In the genomic region with DNA sequence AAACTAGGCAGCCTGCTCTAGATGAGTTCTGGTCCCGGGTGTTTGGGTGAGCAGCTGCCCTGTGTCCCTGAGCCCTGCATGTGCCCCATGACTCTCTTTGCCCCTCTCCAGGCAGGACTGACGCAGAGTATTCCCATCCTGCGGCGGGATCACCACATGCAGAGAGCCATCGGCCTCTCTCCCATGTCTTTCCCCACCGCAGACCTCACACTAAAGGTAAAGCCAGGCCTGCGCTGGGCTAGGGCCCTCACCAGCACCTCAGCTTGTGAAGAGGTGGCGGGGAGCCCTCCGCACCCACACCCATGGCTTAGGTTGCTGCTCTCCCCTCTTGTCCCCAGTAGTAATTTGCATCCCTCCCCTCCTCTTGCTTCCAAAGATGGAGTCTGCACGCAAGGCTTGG, we compare ENCODE assay signal across 17 mouse cellular contexts.
"Had no signal": no experiment of that assay in that cellular context is flagged by ENCODE, and none has a peak within 500 bp of the region (broad histone marks: within the 10 kb centered on the region; RNA-seq: fewer than 3 reads in every experiment).

No protein-coding gene starts in this region.

- H3K9me3 ChIP-seq: midbrain, embryonic 10.5 days; midbrain, embryonic 12.5 days; neural tube, embryonic 13.5 days; neural tube, embryonic 15.5 days had no signal

- H3K27ac ChIP-seq: midbrain, embryonic 10.5 days; midbrain, embryonic 12.5 days; neural tube, embryonic 13.5 days; neural tube, embryonic 15.5 days had no signal

- H3K9ac ChIP-seq: lung, embryonic 14.5 days; midbrain, embryonic 12.5 days; neural tube, embryonic 13.5 days; neural tube, embryonic 15.5 days had no signal

- H3K27me3 ChIP-seq: midbrain, embryonic 12.5 days; neural tube, embryonic 13.5 days; neural tube, embryonic 15.5 days had no signal

- DNase-seq: lung, adult 18-20 months; lung, embryonic 14.5 days; lung, postnatal 4 days; midbrain, embryonic 14.5 days; retina, postnatal 1 day; right cerebral cortex, adult 18-20 months; right cerebral cortex, postnatal 25 days; right cerebral cortex, postnatal 4 days; spleen, adult 18-20 months; thymus, adult 18-20 months; thymus, postnatal 14 days; thymus, postnatal 36 days had no signal

- H3K4me1 ChIP-seq: midbrain, embryonic 10.5 days; midbrain, embryonic 12.5 days; neural tube, embryonic 13.5 days; neural tube, embryonic 15.5 days had no signal

- H3K4me3 ChIP-seq: midbrain, embryonic 10.5 days; midbrain, embryonic 12.5 days; myocyte; neural tube, embryonic 13.5 days; neural tube, embryonic 15.5 days had no signal
